Mouse (Mus musculus): Measurements from ENCODE around the gene Gm20388. TPM values are rescaled to one million over a fixed set of nuclear protein-coding genes. Genes with fewer than 3 reads are reported as not detected.
"Not testable (repeated sequence)": the region's sequence is repeated elsewhere in the genome, so short reads cannot be mapped to it uniquely, and the experiment has no call there.

Gm20388 gene
- total RNA-seq, 2 experiments from 2014 or later = 8.8 TPM

- no peak for DNase-seq (ENCODE audit: extremely low spot score in 1 of 2, low spot score in 1 of 2)
Measured at GRCm38 (mm10) chr8:121649904-121650303, 1739.3 kb downstream of the Gm20388 start.

GRCm38 (mm10) chr8:121650389-121651307, 1740.0 kb downstream of the Gm20388 start:
- no peak for DNase-seq (ENCODE audit: extremely low spot score in 1 of 2, low spot score in 1 of 2)

- no peak for DNase-seq (ENCODE audit: extremely low spot score in 1 of 2, low spot score in 1 of 2)
Measured at GRCm38 (mm10) chr8:121651308-121651873, 1740.8 kb downstream of the Gm20388 start.

GRCm38 (mm10) chr8:121651874-121652361, 1741.3 kb downstream of the Gm20388 start:
- peak in 1 of 2 experiments; percentile 47 for DNase-seq (ENCODE audit: extremely low spot score in 1 of 2, low spot score in 1 of 2)

- DNase-seq (ENCODE audit: extremely low spot score in 1 of 2, low spot score in 1 of 2) = peak; percentile 87 to 90
Measured at GRCm38 (mm10) chr8:121652774-121653323, 1742.2 kb downstream of the Gm20388 start, which contains the start of gene Zcchc14. Gene Zcchc14 (minus strand): TSS chr8:121652901.

- no peak for DNase-seq (ENCODE audit: extremely low spot score in 1 of 2, low spot score in 1 of 2)
Measured at GRCm38 (mm10) chr8:121653340-121654019, 1742.8 kb downstream of the Gm20388 start.

GRCm38 (mm10) chr8:121654131-121654530, 1743.5 kb downstream of the Gm20388 start:
- DNase-seq (ENCODE audit: extremely low spot score in 1 of 2, low spot score in 1 of 2) = no peak

GRCm38 (mm10) chr8:121654966-121655494, 1744.4 kb downstream of the Gm20388 start:
- DNase-seq (ENCODE audit: extremely low spot score in 1 of 2, low spot score in 1 of 2) = no peak

GRCm38 (mm10) chr8:121660602-121661001, 1750.0 kb downstream of the Gm20388 start:
- DNase-seq (ENCODE audit: extremely low spot score in 1 of 2, low spot score in 1 of 2) = no peak

GRCm38 (mm10) chr8:121661631-121662357, 1751.2 kb downstream of the Gm20388 start:
- DNase-seq (ENCODE audit: extremely low spot score in 1 of 2, low spot score in 1 of 2) = no peak

- DNase-seq (ENCODE audit: extremely low spot score in 1 of 2, low spot score in 1 of 2) = no peak
Measured at GRCm38 (mm10) chr8:121663101-121663500, 1752.5 kb downstream of the Gm20388 start.

GRCm38 (mm10) chr8:121665329-121665728, 1754.7 kb downstream of the Gm20388 start:
- DNase-seq (ENCODE audit: extremely low spot score in 1 of 2, low spot score in 1 of 2) = no peak

- not testable (repeated sequence) for DNase-seq (ENCODE audit: extremely low spot score in 1 of 2, low spot score in 1 of 2)
Measured at GRCm38 (mm10) chr8:121667936-121668500, 1757.4 kb downstream of the Gm20388 start.

- no peak for DNase-seq (ENCODE audit: extremely low spot score in 1 of 2, low spot score in 1 of 2)
Measured at GRCm38 (mm10) chr8:121668553-121668952, 1757.9 kb downstream of the Gm20388 start.

- DNase-seq (ENCODE audit: extremely low spot score in 1 of 2, low spot score in 1 of 2) = no peak
Measured at GRCm38 (mm10) chr8:121669208-121669607, 1758.6 kb downstream of the Gm20388 start.

GRCm38 (mm10) chr8:121673153-121673552, 1762.5 kb downstream of the Gm20388 start:
- no peak for DNase-seq (ENCODE audit: extremely low spot score in 1 of 2, low spot score in 1 of 2)

- peak in 1 of 2 experiments; percentile 15 for DNase-seq (ENCODE audit: extremely low spot score in 1 of 2, low spot score in 1 of 2)
Measured at GRCm38 (mm10) chr8:121673917-121674316, 1763.3 kb downstream of the Gm20388 start.

GRCm38 (mm10) chr8:121674524-121674923, 1763.9 kb downstream of the Gm20388 start:
- peak in 1 of 2 experiments; percentile 31 for DNase-seq (ENCODE audit: extremely low spot score in 1 of 2, low spot score in 1 of 2)

GRCm38 (mm10) chr8:121675161-121675560, 1764.5 kb downstream of the Gm20388 start:
- no peak for DNase-seq (ENCODE audit: extremely low spot score in 1 of 2, low spot score in 1 of 2)
